Mouse (Mus musculus) hindbrain, embryonic 14.5 days (tissue): ENCODE data around the gene Kcnn1. TPM values are rescaled to one million over a fixed set of nuclear protein-coding genes. Genes with fewer than 3 reads are reported as not detected.

ENCODE experiments used
- ATAC-seq: fragments of 200-750 bp; cut with Nextera tagmentation; 2 replicates; pipeline ENCODE4 v1.8.0; 2017; ENCODE audit warnings: moderate number of reproducible peaks, mild to moderate bottlenecking, moderate TSS enrichment, moderate library complexity; ENCODE audit not compliant: low FRiP score
- DNase-seq: peaks from one replicate; pipeline ENCODE4 v3.0.0-alpha.2; 2015; ENCODE audit warnings: low spot score
- H3K27ac ChIP-seq: fragments of 300-500 bp; sonication (generic); 2 replicates; pipeline ENCODE4 v1.5.1; 2014; ENCODE audit warnings: mild to moderate bottlenecking, moderate library complexity
- H3K27me3 ChIP-seq: fragments of 300-500 bp; sonication (generic); 2 replicates; pipeline ENCODE4 v1.6.1; 2014; ENCODE audit warnings: mild to moderate bottlenecking, low read length, mixed read lengths; ENCODE audit not compliant: control insufficient read depth, insufficient read depth
- H3K36me3 ChIP-seq: fragments of 300-500 bp; sonication (generic); replicated peaks from 2 replicates; pipeline ENCODE4 v1.6.1; 2014; ENCODE audit not compliant: control insufficient read depth, insufficient read depth
- H3K4me1 ChIP-seq: fragments of 300-500 bp; sonication (generic); replicated peaks from 2 replicates; pipeline ENCODE4 v1.6.1; 2014; ENCODE audit warnings: antibody characterized with exemption, low read length, mixed read lengths; ENCODE audit not compliant: control insufficient read depth, insufficient read depth
- H3K4me2 ChIP-seq: fragments of 300-500 bp; sonication (generic); replicated peaks from 2 replicates; pipeline ENCODE4 v1.6.1; 2014; ENCODE audit warnings: mild to moderate bottlenecking, moderate library complexity
- H3K4me3 ChIP-seq: fragments of 300-500 bp; sonication (generic); replicated peaks from 2 replicates; pipeline ENCODE4 v1.5.1; 2014; ENCODE audit warnings: mild to moderate bottlenecking, low read length
- H3K9ac ChIP-seq: fragments of 300-500 bp; sonication (generic); 2 replicates; pipeline ENCODE4 v1.6.1; 2014
- H3K9me3 ChIP-seq: fragments of 300-500 bp; sonication (generic); 2 replicates; pipeline ENCODE4 v1.6.1; 2016; ENCODE audit warnings: low read length; ENCODE audit not compliant: control insufficient read depth
- WGBS: fragments of 180-500 bp; shearing (Covaris S2); extraction: QIAGEN DNeasy Blood & Tissue Kit; methylation state at CpG from one replicate; pipeline ENCODE4 v1.1.7; 2014; 5-methylcytosine and 5-hydroxymethylcytosine counted together
- polyA plus RNA-seq: library from polyadenylated mRNA; unstranded; fragments of >200 nt; fragmentation: Nextera tagmentation; extraction: Ambion mirVana; gene quantifications from 2 replicates; pipeline ENCODE4 v1.2.1, GENCODE M21; 2014

The Kcnn1 gene
- polyA plus RNA-seq, 1 experiment from 2014 or later: 10.0 TPM

DNA sequence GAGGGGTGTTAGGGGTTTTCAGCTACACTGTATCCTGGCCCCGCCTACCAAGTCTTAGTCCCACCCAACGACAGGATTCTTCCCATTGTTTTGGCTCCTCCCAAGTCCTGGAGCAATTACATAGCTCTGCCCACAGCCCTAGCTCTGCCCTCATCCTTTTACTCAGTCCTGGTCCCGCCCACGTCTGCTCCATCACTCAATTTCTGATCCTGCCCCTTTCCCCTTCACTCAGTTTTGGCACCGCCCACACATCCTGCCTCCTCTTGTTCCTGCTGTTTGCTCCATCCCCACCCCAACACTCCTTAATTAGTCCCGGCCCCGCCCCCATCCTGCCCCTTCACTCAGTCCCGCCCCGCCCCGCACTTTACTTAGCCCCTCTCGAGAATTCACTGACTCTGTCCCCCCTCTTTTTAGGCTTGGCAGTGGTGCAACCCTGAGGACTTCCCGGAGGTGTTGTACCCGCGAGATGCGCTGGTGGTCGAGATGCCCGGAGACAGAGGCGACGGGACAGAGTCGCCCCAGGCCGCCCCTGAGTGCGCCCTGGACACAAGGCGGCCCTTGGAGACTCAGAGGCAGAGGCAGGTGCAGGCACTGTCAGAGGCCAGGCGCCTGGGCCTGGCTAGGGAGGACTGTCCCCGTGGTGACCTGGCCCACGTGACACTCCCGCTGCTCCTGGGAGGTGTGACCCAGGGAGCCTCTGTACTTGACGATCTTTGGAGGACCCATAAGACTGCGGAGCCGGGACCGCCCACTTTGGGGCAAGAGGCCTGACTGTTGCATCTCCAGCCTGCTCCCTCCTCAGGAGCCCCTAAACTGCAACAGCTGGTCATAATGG, 42.7 kb downstream of the Kcnn1 start:
- WGBS: 3% methylated on average over 31 of the region's 31 CpGs
- peaks cover 16% of the 10 kb centered on the region; the same call in 1 of the 2 replicates for H3K9me3 ChIP-seq
- H3K4me2 ChIP-seq: no peak overlapping the region
- no peaks in the 10 kb centered on the region for H3K36me3 ChIP-seq
- no peak overlapping the region for H3K4me3 ChIP-seq
- H3K9ac ChIP-seq: no peak overlapping the region
- no peaks in the 10 kb centered on the region for H3K4me1 ChIP-seq
- DNase-seq: no peak
- H3K27me3 ChIP-seq: peaks cover 41% of the 10 kb centered on the region
- ATAC-seq: peak; percentile 38; the same call in 1 of the 2 replicates
- no peak overlapping the region for H3K27ac ChIP-seq

DNA sequence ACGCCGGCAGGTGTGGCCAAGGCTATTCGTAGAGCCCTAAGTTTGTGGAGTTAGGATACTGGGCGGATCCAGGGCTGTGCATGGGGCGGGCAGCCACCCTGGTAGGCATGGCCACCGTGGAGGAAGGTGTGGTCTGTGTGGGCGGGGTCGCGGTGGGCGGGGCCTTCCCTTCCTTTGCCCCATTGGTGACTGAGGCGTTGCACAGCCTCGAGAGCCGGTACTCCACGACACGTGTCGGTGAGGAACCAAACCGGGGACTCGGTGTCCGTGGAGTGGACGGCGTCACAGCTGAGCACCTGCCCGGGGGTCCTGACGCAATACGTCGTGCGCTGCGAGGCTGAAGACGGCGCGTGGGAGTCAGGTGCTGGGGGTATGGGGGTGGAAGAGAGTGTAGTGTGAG, 46.4 kb downstream of the Kcnn1 start:
- Histone ChIP-seq H3K9me3 (peaks cover 16% of the 10 kb centered on the region; the same call in 1 of the 2 replicates), H3K4me3 (no peak overlapping the region; the same call in 1 of the 2 replicates), H3K9ac (no peak overlapping the region), H3K27ac (no peak overlapping the region), H3K4me2 (peak overlapping the region; percentile 32), H3K27me3 (peaks cover 41% of the 10 kb centered on the region), H3K36me3 (no peaks in the 10 kb centered on the region), H3K4me1 (no peaks in the 10 kb centered on the region)
- DNase-seq (no peak), ATAC-seq (no peak)
- WGBS: 6% methylated on average over 30 of the region's 30 CpGs

DNA sequence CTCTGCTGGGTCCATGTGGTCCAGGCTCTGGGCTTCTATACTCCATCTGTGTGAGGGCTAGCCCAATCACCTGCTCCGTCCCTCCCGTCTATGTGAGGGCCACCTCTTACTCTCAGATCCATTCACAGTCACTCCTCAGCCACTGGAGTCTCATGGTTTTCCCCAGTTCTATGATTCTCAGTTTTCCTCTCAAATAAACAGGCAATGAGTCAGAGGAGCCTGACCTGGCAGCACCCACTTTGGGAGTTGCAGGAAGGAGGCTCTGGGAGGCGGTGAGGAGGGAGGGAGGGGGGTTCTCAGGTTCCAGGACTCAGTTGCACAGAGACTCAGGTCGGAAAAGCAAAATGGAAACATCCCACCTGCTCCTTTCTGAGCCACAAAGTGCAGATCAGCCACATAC, 50.2 kb downstream of the Kcnn1 start:
- H3K4me1 ChIP-seq: no peaks in the 10 kb centered on the region
- H3K36me3 ChIP-seq: no peaks in the 10 kb centered on the region
- no peak overlapping the region for H3K4me3 ChIP-seq
- no peak overlapping the region for H3K27ac ChIP-seq
- WGBS: 64% methylated on average over 4 of the region's 4 CpGs
- peaks cover 21% of the 10 kb centered on the region for H3K27me3 ChIP-seq
- no peaks in the 10 kb centered on the region for H3K9me3 ChIP-seq
- no peak for DNase-seq
- no peak overlapping the region for H3K9ac ChIP-seq
- no peak for ATAC-seq
- H3K4me2 ChIP-seq: no peak overlapping the region

DNA sequence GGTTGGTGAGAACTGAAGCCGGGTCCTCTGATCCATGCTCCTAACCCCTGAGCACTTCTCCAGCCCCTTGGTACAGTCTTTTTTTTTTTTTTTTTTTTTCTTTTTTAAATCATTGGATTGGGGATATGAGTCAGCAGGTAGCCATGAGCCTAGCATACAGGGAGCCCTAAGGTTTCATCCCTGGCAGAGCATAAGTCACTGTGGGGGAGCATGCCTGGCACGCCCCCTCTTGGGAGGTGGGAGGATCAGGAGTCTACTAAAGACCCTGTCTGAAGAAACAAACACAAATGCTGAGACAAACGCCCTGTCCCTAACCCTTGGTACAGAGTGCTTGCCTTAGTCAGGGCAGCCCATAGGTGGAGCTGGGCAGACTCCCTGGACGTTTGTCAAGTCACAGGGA, 51.0 kb downstream of the Kcnn1 start:
- Histone ChIP-seq H3K4me2 (no peak overlapping the region), H3K27me3 (peaks cover 13% of the 10 kb centered on the region)
- 50% methylated on average over 4 of the region's 4 CpGs for WGBS

DNA sequence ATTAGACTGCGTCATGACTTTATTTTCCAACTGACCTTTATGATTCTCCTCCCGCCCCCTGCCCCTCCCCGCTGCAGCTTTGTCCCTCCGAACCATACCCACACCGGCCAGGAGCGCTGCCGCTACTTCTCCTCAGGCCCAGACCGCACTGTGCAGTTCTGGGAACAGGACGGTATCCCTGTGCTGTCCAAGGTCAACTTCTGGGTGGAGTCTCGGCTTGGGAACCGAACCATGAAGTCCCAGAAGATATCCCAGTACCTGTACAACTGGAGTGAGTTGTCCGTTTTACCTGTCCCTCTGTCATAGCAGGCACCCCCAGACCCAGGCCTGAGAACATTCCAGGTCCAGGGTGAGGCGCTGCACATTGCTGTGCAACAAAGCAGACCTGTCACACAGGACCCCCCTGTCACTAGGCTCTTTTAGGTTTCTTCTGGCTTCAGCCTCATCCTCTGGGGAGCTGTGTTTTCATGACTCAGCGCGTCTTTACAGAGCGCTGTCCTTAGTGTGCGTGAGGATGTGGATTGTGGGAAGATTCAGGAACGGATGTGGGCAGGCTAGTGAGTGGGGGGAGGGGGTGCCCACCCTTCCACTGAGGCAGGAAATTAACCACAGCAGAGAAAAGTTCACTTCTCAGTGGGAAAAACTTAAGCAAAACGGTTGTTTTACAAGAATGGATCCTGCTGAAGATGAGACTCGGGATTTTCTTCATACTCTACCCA, 51.9 kb downstream of the Kcnn1 start:
- Histone ChIP-seq H3K4me3 (no peak overlapping the region), H3K9me3 (no peaks in the 10 kb centered on the region), H3K4me1 (no peaks in the 10 kb centered on the region), H3K9ac (no peak overlapping the region), H3K36me3 (no peaks in the 10 kb centered on the region), H3K4me2 (no peak overlapping the region), H3K27ac (no peak overlapping the region), H3K27me3 (peaks cover 5% of the 10 kb centered on the region; the same call in 1 of the 2 replicates)
- no peak for ATAC-seq
- no peak for DNase-seq
- 70% methylated on average over 20 of the region's 20 CpGs for WGBS

More for the DNA sequence above, 51.0 kb downstream of the Kcnn1 start:
- Histone ChIP-seq H3K27ac (no peak overlapping the region), H3K4me3 (no peak overlapping the region), H3K4me1 (no peaks in the 10 kb centered on the region), H3K9ac (no peak overlapping the region), H3K36me3 (no peaks in the 10 kb centered on the region), H3K9me3 (no peaks in the 10 kb centered on the region)
- no peak for DNase-seq
- ATAC-seq: no peak

DNA sequence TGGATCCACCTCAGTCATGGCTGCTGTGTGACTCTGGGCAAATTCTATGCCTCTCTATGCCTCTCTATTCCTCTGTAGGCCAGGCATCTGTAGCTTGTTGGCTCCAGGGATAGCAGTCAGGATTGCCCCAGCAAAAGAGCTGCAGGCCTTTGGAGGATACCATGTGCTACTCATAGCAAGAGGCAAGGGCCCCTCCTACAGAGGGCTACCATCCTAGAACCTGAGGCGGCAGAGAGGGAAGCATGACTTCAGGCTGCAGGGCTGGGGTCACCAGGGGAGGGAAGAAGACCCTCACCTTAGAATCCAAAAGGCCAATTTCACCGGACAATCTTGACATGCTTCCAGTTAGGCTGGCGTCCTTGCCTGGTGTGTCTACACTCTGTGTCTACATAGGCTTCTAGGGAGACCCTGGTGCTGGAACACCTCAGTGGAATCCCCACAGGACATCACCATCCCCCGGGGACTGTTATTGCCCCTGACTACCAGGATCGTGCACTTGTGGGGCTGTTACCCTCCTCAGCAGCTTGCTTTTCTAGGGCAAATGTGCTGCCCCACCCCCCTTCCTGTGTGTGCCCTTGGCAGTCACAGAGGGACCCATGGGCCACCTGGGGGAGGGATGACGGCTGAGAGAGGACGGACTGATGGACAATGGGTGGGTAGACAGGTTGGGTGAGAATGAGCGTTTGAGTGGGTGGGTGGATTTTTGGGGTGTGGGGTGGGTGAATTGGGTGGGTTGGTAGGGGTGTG, 53.9 kb downstream of the Kcnn1 start:
- 84% methylated on average over 8 of the region's 8 CpGs for WGBS
- Histone ChIP-seq H3K27ac (no peak overlapping the region), H3K4me2 (no peak overlapping the region), H3K4me3 (no peak overlapping the region), H3K9me3 (no peaks in the 10 kb centered on the region), H3K36me3 (no peaks in the 10 kb centered on the region), H3K27me3 (peaks cover 11% of the 10 kb centered on the region), H3K9ac (no peak overlapping the region), H3K4me1 (no peaks in the 10 kb centered on the region)
- ATAC-seq (no peak), DNase-seq (no peak)

DNA sequence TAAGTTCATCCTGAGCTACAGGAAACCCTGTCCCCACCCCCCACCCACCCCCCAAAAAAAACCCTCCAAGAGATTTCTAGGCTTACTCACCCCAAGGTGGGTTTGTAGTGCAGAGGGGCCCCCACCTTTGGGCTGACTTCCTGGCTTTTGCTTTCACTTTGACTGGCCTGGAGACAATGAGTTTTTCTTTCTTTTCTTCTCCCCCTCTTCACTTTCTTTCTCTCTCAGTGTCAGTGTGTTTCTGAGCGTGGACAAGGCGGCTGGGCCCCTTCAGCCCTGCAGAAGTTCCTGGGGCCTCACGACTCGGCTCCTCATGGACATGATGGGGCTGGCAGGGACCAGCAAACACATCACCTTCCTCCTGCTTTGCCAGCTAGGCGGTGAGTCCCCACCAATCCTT, 54.8 kb downstream of the Kcnn1 start, which contains the start of gene Il12rb1:
Gene Il12rb1 (plus strand): TSS at position 211 of the 400 bp plus-strand sequence.
- WGBS: 60% methylated on average over 5 of the region's 5 CpGs
- Histone ChIP-seq H3K27me3 (peaks cover 20% of the 10 kb centered on the region), H3K9me3 (no peaks in the 10 kb centered on the region), H3K4me3 (no peak within 1 kb of the TSS), H3K4me2 (no peak within 1 kb of the TSS), H3K4me1 (no peaks in the 10 kb centered on the region), H3K9ac (no peak within 1 kb of the TSS), H3K27ac (no peak within 1 kb of the TSS), H3K36me3 (no peaks in the 10 kb centered on the region)
- no peak for DNase-seq
- ATAC-seq: no peak

DNA sequence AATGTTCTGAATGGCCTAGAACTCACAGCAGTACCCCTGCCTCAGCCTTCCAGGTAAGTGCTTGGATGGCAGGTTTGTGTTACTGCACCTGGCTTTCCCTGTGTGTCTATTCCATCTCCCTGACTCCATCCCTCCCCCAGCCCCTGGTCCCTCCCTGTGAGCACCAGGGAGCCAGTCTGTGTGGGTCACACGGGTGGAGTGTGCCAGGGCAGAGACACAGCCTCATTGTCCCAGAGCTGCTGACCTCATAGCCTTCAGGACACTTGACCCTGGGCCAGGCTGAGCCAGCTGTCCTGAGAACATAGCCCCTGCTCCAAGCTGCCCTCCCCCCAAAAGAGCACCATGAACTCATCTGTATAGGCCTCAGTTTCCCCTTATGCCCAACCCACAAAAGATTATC, 55.8 kb downstream of the Kcnn1 start:
- WGBS: 57% methylated on average over 1 of the region's 1 CpGs
- no peak overlapping the region for H3K4me3 ChIP-seq
- ATAC-seq (no peak), DNase-seq (no peak)
- H3K27ac ChIP-seq: no peak overlapping the region
- H3K9me3 ChIP-seq: no peaks in the 10 kb centered on the region
- no peak overlapping the region for H3K4me2 ChIP-seq
- no peaks in the 10 kb centered on the region for H3K36me3 ChIP-seq
- no peaks in the 10 kb centered on the region for H3K4me1 ChIP-seq
- H3K27me3 ChIP-seq: peaks cover 27% of the 10 kb centered on the region
- H3K9ac ChIP-seq: no peak overlapping the region

DNA sequence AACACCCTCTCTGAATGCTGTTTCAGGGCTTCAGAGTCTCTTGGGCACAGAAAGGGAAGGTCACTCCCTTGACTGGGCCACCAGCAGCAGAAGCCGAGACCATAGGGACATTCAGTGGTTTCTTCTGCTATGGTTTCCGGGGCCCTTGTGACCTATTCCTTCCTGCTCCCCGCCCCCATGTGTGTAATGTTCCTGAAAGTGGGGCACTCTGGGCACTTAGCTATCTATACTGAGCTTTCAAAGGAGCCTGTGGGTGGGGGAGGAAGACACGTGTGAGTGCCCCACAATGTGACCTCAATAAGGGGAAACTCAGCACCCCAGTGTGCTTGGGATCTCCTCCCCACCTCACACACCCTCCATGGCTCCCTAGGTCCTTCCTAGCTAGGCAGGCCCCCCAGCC, 56.5 kb downstream of the Kcnn1 start:
- peaks cover 31% of the 10 kb centered on the region for H3K27me3 ChIP-seq
- WGBS: 79% methylated on average over 4 of the region's 4 CpGs
- H3K36me3 ChIP-seq: no peaks in the 10 kb centered on the region
- H3K9ac ChIP-seq: no peak overlapping the region
- no peak overlapping the region for H3K4me2 ChIP-seq
- DNase-seq (no peak), ATAC-seq (no peak)
- H3K27ac ChIP-seq: no peak overlapping the region
- H3K9me3 ChIP-seq: no peaks in the 10 kb centered on the region
- H3K4me3 ChIP-seq: no peak overlapping the region
- H3K4me1 ChIP-seq: no peaks in the 10 kb centered on the region
